Mouse (Mus musculus): Measurements from ENCODE around the gene Prnd. TPM values are rescaled to one million over a fixed set of nuclear protein-coding genes. Genes with fewer than 3 reads are reported as not detected.
A peak's percentile ranks its signal among the peaks of the same experiment; 100 is the strongest.

Gene Prnd
- total RNA-seq, 2 experiments from 2014 or later: 0.08 to 0.15 TPM

DNA sequence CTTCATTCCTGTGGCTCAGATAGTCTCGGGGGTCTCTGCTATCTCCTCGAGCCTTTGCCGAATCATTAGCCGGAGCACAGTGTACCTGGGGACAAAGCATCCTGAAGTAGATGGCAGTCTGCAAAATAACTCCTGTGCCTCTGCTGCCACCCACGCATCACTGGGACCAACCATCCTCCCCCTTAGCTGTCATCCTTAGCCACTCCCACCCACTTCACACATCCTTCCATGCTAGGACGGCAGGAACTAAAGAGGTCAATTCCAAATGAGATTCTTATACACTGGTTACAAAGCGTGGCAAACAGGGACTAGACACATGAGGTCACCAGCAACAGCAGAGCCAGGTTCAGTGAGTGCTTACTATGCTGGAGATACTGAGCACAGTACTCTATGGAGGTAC lies 45.7 kb downstream of the Prnd start:
- intact Hi-C loops (cut with DNase I): no loop called here
- H3K4me3 ChIP-seq: no peak overlapping the region
- no peak overlapping the region for H3K27ac ChIP-seq
- DNase-seq: no peak
- no peak for TF ChIP-seq CTCF (IDR thresholded peaks at IDR 0.05)

DNA sequence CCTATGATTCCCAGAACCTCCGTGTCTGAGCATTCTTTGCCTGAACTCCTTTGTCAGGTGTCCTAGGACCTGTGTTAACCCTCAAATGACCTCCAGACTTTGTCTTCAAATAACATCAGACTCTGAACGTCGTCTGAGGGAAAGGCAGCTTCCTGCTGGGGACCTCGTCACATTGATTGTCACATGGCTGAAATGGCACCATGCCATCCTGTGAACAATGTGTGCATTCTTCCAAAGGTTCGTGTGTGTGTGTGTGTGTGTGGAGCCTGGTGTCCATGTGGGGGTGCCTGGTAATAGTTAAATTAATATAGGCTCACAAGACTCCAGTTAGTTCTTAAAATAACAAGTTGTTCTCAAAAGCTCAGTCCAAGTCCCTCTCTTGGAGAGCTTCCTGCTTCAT lies 46.7 kb downstream of the Prnd start:
- DNase-seq: no peak
- no peak overlapping the region for H3K4me3 ChIP-seq
- H3K27ac ChIP-seq: no peak overlapping the region
- TF ChIP-seq CTCF (IDR thresholded peaks at IDR 0.05): no peak
- intact Hi-C loops (cut with DNase I): no loop called here

GRCm38 (mm10) chr2:132001696-132002334 lies 51.2 kb downstream of the Prnd start:
- intact Hi-C loops (cut with DNase I): no loop called here
- Histone ChIP-seq H3K27ac (no peak overlapping the region), H3K4me3 (no peak overlapping the region)
- no peak for DNase-seq
- no peak for TF ChIP-seq CTCF (IDR thresholded peaks at IDR 0.05)

DNA sequence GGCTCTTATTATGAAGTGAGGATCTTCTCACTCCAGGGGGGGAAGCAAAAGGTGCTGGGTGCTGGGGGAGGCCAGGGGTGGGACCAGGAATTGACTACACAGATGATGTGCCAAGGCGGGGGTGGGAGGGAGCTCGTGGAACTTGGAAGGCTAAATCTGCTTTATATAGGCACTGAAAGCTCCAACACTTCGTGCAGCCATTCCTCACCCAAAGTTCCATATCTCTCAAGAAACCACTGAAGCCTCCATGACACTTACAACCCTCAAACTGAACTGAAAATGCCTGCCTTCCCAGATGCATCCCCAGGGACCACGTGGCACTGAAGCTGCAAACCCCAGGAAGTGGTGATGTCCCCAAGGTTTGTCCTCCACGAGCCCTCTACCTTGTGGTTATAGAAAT lies 53.3 kb downstream of the Prnd start:
- peak overlapping the region; percentile 77; the same call in 1 of the 2 replicates for H3K27ac ChIP-seq
- intact Hi-C loops (cut with DNase I): no loop called here
- no peak overlapping the region for H3K4me3 ChIP-seq
- DNase-seq: no peak
- no peak for TF ChIP-seq CTCF (IDR thresholded peaks at IDR 0.05)

DNA sequence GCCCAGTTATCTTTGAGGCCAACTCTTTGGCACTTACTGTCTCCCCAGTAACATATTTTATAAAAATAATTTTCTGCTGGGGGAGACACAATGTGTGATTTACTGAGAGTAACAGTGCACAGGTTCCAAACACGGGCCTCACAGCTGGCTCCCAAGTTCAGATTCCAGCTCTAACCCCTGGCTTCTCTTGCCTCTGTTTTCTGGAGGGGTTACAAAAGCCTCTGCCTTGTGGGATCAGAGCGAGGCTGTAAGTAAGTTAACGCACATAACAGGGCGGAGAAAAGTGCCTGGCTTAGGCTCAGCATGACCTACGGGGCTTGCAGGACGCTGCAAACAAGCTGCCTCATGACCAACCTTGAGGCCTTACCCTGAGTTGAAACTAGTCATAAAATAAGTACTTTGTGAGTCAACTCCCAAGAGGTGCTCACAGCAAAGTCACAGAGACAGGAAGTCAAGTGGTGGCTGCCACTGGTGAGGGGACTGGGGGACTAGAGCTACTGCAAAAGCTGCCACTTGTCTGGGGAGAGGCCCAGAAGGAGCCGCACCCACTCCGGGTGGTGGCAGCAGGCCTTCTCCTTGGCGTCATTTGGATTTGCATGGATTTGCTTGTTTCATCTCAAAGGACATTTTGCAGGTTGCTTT lies 54.0 kb downstream of the Prnd start:
- TF ChIP-seq CTCF (IDR thresholded peaks at IDR 0.05): no peak
- Histone ChIP-seq H3K27ac (peak overlapping the region; percentile 77), H3K4me3 (no peak overlapping the region)
- intact Hi-C loops (cut with DNase I): no loop called here
- DNase-seq: no peak

DNA sequence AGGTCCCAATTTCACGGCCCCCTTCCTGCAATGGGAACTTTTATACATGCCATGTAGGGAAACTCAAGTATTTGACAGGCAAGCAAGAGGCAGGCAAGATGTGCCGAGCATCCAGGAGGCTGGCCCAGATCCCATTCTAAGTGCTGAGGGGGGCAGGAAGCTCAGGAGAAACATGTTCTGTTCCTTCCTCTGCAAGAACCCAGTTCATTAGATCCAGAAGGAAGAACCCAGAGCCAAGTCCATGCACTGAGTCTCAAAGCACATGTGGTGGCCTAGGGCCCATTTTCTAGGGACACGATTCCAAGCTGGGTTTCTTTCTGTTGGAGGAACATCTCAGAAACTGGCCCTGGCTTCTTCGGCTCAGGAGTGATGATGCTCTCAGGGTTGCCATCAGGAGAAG lies 54.8 kb downstream of the Prnd start:
- intact Hi-C loops (cut with DNase I): no loop called here
- no peak for TF ChIP-seq CTCF (IDR thresholded peaks at IDR 0.05)
- peak; percentile 46 for DNase-seq
- Histone ChIP-seq H3K27ac (peak overlapping the region; percentile 77), H3K4me3 (no peak overlapping the region)

Other genes starting within 250 kb of the Prnd start
- not detected for gene Erv3, start 91.1 kb upstream of the Prnd start, total RNA-seq (2021)
- 10 to 100 TPM; 79.9 to 89.5 TPM for gene Prnp, start 40.9 kb upstream of the Prnd start, total RNA-seq (2021)
- gene Prn, start 40.9 kb upstream of the Prnd start, total RNA-seq (2021): under 1 TPM in 1 of 2 experiments, not detected in 1; 0.11 TPM
- 1 to 10 TPM; 3.5 to 6.8 TPM for gene Rassf2, start 79.4 kb downstream of the Prnd start, total RNA-seq (2021)
- 10 to 100 TPM in 1 of 2 experiments, 1 to 10 TPM in 1; 7.7 to 10.8 TPM for gene Slc23a2, start 194.2 kb downstream of the Prnd start, total RNA-seq (2021)